Mouse (Mus musculus): ENCODE results near the gene Mrpl45. TPM values are rescaled to one million over a fixed set of nuclear protein-coding genes. Genes with fewer than 3 reads are reported as not detected.
"Not testable (repeated sequence)": the region's sequence is repeated elsewhere in the genome, so short reads cannot be mapped to it uniquely, and the experiment has no call there.

Mrpl45 gene
- polyA plus RNA-seq, 1 experiment = 53.2 TPM

DNA sequence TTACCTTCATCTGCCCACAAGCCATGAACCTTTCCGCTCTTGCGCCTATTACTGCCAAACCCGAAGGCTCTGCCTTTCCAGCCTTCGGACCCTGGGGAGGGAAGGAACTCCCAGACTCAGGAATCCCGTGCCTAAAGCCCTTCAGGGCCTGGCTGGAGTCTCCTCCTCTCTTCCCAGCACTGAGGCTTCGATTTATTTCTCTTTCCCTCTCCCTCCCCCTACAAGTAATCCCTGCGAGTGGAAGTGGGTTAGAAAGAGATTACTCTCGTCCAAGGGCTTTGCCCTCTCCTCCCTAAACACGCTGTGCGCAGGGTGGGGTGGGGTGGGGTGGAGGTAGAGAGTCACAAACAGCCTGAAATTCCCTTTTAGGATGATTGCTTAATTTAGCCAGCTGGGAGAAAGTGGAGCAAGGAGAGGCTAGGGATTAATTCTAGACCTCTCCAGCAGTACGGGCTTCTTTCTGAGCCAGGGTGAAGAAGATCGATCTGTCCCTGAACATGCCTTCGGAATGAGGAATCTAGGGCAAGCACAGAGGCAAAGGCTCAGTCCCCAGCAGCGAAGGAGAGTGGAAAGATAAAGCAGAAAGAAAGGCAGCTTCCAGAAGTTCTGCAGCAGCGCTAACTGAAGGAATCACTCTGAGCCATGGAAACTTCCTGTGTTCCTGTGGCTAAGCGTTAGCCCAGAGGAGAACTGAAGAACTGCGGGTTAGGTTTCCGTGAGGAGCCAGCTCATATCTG lies 4.5 kb upstream of the Mrpl45 start:
- Histone ChIP-seq H3K4me3 (ENCODE audit: insufficient read depth, low read depth, low read length) (peak overlapping the region; percentile 40), H3K4me1 (ENCODE audit: control insufficient read depth, insufficient read depth, insufficient read length, low read length) (no peaks in the 10 kb centered on the region), H3K27ac (replicated peaks; ENCODE audit: low read depth, low read length) (peak overlapping the region; percentile 49; the same call in 1 of the 2 replicates)

- not testable (repeated sequence) for H3K27ac ChIP-seq (replicated peaks; ENCODE audit: low read depth, low read length); H3K4me3 ChIP-seq (ENCODE audit: insufficient read depth, low read depth, low read length); H3K4me1 ChIP-seq (ENCODE audit: control insufficient read depth, insufficient read depth, insufficient read length, low read length)
These were observed 2.6 kb upstream of the Mrpl45 start for GRCm38 (mm10) chr11:97312871-97313270.

GRCm38 (mm10) chr11:97314110-97314509 lies 1.4 kb upstream of the Mrpl45 start:
- Histone ChIP-seq H3K27ac (replicated peaks; ENCODE audit: low read depth, low read length) (no peak overlapping the region), H3K4me1 (ENCODE audit: control insufficient read depth, insufficient read depth, insufficient read length, low read length) (no peaks in the 10 kb centered on the region), H3K4me3 (ENCODE audit: insufficient read depth, low read depth, low read length) (no peak overlapping the region)

DNA sequence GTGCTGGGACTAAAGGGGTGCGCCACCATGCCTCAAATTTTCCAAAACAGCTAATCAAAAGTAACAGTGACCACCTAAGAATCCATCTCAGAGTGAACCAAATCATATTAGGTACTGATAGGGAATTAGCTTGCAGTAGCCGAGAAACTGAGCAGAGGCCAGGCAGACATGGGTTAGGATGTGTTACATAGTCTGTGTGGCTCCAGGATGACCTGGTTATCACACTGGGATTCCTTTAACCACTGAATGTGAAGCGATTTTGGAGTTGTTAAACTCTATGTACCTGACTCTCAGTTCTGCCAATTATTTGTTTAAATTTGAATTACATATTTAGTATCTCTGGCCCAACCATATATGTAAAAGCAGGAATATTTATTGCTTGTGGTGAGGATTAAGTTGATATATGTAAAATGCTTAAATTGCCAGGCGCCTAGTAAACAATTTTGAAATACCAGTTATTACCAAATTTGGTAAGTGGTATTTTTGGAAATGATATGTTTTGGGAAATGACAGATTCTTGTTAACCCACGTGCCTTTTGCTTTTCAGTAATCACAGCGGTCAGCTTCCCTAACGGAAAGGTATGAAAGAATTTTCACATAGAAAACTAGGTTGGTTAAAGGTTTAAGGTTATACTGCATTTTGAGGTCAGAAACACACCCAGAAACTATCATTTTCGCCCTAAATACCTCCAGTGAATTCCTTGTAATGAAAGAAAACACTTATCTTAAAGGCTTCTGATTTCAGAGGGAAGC lies 589 bp upstream of the Mrpl45 start:
- H3K4me3 ChIP-seq (ENCODE audit: insufficient read depth, low read depth, low read length) = no peak overlapping the region
- no peak overlapping the region for H3K27ac ChIP-seq (replicated peaks; ENCODE audit: low read depth, low read length)
- no peaks in the 10 kb centered on the region for H3K4me1 ChIP-seq (ENCODE audit: control insufficient read depth, insufficient read depth, insufficient read length, low read length)

GRCm38 (mm10) chr11:97321197-97321596 lies 5.7 kb downstream of the Mrpl45 start:
- H3K4me3 ChIP-seq (ENCODE audit: insufficient read depth, low read depth, low read length) = no peak overlapping the region
- no peaks in the 10 kb centered on the region for H3K4me1 ChIP-seq (ENCODE audit: control insufficient read depth, insufficient read depth, insufficient read length, low read length)
- H3K27ac ChIP-seq (replicated peaks; ENCODE audit: low read depth, low read length) = no peak overlapping the region

- H3K4me1 ChIP-seq (ENCODE audit: control insufficient read depth, insufficient read depth, insufficient read length, low read length); H3K27ac ChIP-seq (replicated peaks; ENCODE audit: low read depth, low read length); H3K4me3 ChIP-seq (ENCODE audit: insufficient read depth, low read depth, low read length): not testable (repeated sequence)
These were observed 6.5 kb downstream of the Mrpl45 start for GRCm38 (mm10) chr11:97321894-97322600.

GRCm38 (mm10) chr11:97325224-97325623 lies 9.7 kb downstream of the Mrpl45 start:
- H3K4me3 ChIP-seq (ENCODE audit: insufficient read depth, low read depth, low read length) = no peak overlapping the region
- no peaks in the 10 kb centered on the region for H3K4me1 ChIP-seq (ENCODE audit: control insufficient read depth, insufficient read depth, insufficient read length, low read length)
- no peak overlapping the region for H3K27ac ChIP-seq (replicated peaks; ENCODE audit: low read depth, low read length)

DNA sequence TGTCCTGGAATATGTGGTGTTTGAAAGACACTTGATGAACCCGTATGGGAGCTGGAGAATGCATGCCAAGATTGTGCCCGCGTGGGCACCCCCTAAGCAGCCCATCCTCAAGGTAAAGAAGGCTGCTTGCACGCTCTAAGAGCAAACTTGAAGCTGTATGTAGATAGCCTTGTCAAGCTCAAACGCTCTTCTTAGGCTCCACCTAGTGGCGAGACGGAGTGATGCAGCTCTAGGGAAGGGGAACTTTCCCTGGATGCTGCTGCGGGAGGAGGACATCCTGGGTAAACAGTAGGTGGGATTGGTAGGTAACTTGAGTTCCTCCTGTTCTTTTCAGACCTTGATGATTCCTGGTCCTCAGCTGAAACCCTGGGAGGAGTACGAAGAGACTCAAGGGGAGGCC lies 12.6 kb downstream of the Mrpl45 start:
- Histone ChIP-seq H3K4me3 (ENCODE audit: insufficient read depth, low read depth, low read length) (no peak overlapping the region), H3K27ac (replicated peaks; ENCODE audit: low read depth, low read length) (no peak overlapping the region)

DNA sequence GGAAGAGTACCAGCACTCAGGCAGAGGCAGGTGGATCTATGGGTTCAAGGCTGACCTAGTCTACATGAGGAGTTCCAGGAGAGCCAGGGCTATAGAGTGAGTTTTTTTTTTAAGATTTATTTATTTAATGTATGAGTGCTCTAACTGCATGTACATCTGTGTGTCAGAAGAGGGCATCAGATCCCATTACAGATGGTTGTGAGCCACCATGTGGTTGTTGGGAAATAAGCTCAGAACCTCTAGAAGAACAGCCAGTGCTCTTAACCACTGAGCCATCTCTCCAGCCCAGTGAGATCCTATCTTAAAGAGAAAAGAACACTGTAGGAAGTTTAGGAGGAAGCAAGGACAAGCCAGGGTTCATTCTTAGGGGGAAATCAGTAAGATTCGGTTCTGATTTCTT lies 14.8 kb downstream of the Mrpl45 start:
- Histone ChIP-seq H3K4me3 (ENCODE audit: insufficient read depth, low read depth, low read length) (no peak overlapping the region), H3K4me1 (ENCODE audit: control insufficient read depth, insufficient read depth, insufficient read length, low read length) (no peaks in the 10 kb centered on the region), H3K27ac (replicated peaks; ENCODE audit: low read depth, low read length) (no peak overlapping the region)

More for the DNA sequence above, 12.6 kb downstream of the Mrpl45 start:
- H3K4me1 ChIP-seq (ENCODE audit: control insufficient read depth, insufficient read depth, insufficient read length, low read length) = no peaks in the 10 kb centered on the region

DNA sequence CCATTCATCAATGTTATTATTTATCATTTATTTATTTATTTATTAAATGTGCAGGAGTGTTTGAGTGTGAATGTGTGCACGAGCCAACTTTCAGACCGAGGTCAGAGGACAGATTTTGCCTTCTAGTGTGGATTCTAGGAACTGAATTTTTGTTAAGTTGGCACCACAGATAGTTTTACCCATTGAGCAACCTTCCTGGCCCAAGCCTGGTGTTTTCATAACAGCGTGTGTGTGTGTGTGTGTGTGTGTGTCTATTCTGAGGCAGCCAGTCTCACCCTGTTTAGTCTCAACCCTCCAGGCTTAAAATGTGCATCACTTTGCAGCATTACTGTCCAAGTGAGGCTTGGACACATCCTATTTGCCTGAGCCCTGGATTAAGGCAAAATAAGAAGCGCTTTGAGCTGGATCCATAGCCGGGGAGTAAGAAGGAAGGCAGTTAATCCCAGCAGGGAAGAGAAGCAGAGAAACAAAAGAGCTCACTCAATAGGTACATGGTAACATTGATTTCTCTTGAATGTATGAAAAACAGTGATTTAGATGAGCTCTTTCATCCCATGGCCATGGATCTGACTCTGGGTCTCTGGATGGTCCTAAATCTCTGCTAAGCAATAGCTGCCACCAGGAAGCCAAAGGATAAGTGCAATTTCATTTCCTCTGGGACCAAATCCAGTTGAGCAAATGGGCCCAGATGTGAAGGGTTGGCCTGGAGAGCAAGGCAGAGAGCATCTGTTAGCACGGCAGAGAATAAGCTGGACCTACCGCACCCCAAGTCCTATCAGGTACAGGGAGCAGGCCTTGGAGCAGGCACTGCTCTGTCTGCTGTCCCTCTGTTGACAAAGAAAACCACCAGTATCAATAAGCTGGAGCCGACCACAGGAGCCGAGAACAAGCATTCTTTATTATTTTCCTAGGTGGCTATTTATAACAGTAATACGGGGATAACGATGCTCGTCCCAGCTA lies 16.0 kb downstream of the Mrpl45 start:
- H3K4me1 ChIP-seq (ENCODE audit: control insufficient read depth, insufficient read depth, insufficient read length, low read length) = no peaks in the 10 kb centered on the region
- H3K27ac ChIP-seq (replicated peaks; ENCODE audit: low read depth, low read length) = no peak overlapping the region
- no peak overlapping the region for H3K4me3 ChIP-seq (ENCODE audit: insufficient read depth, low read depth, low read length)

DNA sequence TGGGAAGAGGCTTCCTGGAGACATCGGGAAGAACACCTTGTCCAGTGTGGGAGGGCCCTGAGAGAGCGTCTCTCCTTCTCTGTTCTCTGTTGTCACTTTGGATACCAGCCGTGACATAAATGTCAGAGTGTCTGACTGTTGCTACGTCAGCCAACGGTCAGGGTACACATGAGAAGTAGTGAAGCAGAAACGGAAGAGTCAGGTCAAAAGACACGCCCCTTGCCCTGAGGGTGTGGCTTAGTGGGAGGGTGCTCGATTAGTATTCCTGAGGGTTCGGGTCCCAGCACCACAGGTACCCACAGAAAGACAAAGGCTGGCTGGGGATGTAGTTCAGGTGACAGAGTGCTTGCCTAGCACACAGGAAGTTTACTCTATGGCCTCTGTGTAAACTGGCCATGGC lies 17.5 kb downstream of the Mrpl45 start:
- Histone ChIP-seq H3K27ac (replicated peaks; ENCODE audit: low read depth, low read length) (no peak overlapping the region), H3K4me3 (ENCODE audit: insufficient read depth, low read depth, low read length) (no peak overlapping the region), H3K4me1 (ENCODE audit: control insufficient read depth, insufficient read depth, insufficient read length, low read length) (no peaks in the 10 kb centered on the region)

- Histone ChIP-seq H3K4me1 (ENCODE audit: control insufficient read depth, insufficient read depth, insufficient read length, low read length) (no peaks in the 10 kb centered on the region), H3K4me3 (ENCODE audit: insufficient read depth, low read depth, low read length) (no peak overlapping the region), H3K27ac (replicated peaks; ENCODE audit: low read depth, low read length) (no peak overlapping the region)
These were observed 18.4 kb downstream of the Mrpl45 start for GRCm38 (mm10) chr11:97333896-97334295.

- H3K4me3 ChIP-seq (ENCODE audit: insufficient read depth, low read depth, low read length) = no peak overlapping the region
- no peak overlapping the region for H3K27ac ChIP-seq (replicated peaks; ENCODE audit: low read depth, low read length)
- no peaks in the 10 kb centered on the region for H3K4me1 ChIP-seq (ENCODE audit: control insufficient read depth, insufficient read depth, insufficient read length, low read length)
These were observed 18.9 kb downstream of the Mrpl45 start for GRCm38 (mm10) chr11:97334400-97334799.

DNA sequence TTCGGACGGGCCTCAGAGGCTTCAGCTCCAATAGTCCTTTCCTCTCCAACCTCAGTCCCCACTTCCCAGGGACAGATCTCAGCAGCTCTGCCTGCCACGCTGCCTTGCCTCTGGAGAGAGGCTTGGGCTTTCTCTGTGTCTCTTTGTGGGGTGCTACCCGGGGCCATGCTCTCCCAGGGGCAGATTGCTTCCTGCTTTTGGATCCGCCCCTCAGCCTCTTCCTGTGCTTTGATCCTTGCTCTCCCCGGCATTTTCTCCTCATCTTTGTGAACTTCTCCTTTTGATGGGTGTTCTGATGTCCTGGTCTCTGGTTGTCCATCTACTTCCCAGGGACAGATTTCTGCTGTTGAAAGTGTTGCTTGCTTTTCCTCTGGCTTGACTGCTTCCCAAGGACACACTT lies 20.7 kb downstream of the Mrpl45 start:
- Histone ChIP-seq H3K27ac (replicated peaks; ENCODE audit: low read depth, low read length) (no peak overlapping the region), H3K4me1 (ENCODE audit: control insufficient read depth, insufficient read depth, insufficient read length, low read length) (no peaks in the 10 kb centered on the region), H3K4me3 (ENCODE audit: insufficient read depth, low read depth, low read length) (no peak overlapping the region)
